Mouse (Mus musculus) embryonic facial prominence, embryonic 11.5 days (tissue): Measurements from ENCODE around the gene Sdc1. TPM values are rescaled to one million over a fixed set of nuclear protein-coding genes. Genes with fewer than 3 reads are reported as not detected.

Source experiments
- ATAC-seq: fragments of 200-750 bp; cut with Nextera tagmentation; replicated peaks from 2 replicates; pipeline ENCODE4 v1.8.0; 2017; ENCODE audit warnings: low read depth; ENCODE audit not compliant: insufficient number of reproducible peaks, low FRiP score, low TSS enrichment
- DNase-seq: peaks from one replicate; pipeline ENCODE4 v3.0.0-alpha.2; 2015; ENCODE audit warnings: low spot score
- H3K27ac ChIP-seq: fragments of 300-500 bp; sonication (generic); replicated peaks from 2 replicates; pipeline ENCODE4 v1.5.1; 2014; ENCODE audit warnings: mild to moderate bottlenecking, low read depth, low read length, control low read depth
- H3K27me3 ChIP-seq: fragments of 300-500 bp; sonication (generic); 2 replicates; pipeline ENCODE4 v1.6.1; 2014; ENCODE audit warnings: mild to moderate bottlenecking, low read length, moderate library complexity, mixed read lengths; ENCODE audit not compliant: control insufficient read depth, insufficient read depth
- H3K36me3 ChIP-seq: fragments of 300-500 bp; sonication (generic); replicated peaks from 2 replicates; pipeline ENCODE4 v1.6.1; 2014; ENCODE audit warnings: low read depth, mild to moderate bottlenecking, low read length, moderate library complexity, mixed read lengths; ENCODE audit not compliant: control insufficient read depth, insufficient read depth
- H3K4me1 ChIP-seq: fragments of 300-500 bp; sonication (generic); 2 replicates; pipeline ENCODE4 v1.6.1; 2014; ENCODE audit warnings: low read length, mixed read lengths; ENCODE audit not compliant: control insufficient read depth, insufficient read depth
- H3K4me2 ChIP-seq: fragments of 300-500 bp; sonication (generic); 2 replicates; pipeline ENCODE4 v1.6.1; 2014; ENCODE audit warnings: low read depth, mild to moderate bottlenecking, control low read depth, low read length, moderate library complexity
- H3K4me3 ChIP-seq: fragments of 300-500 bp; sonication (generic); 2 replicates; pipeline ENCODE4 v1.5.1; 2014; ENCODE audit warnings: low read depth, low read length, control low read depth
- H3K9ac ChIP-seq: fragments of 300-500 bp; sonication (generic); replicated peaks from 2 replicates; pipeline ENCODE4 v1.6.1; 2014; ENCODE audit warnings: mild to moderate bottlenecking, control low read depth, low read length
- H3K9me3 ChIP-seq: fragments of 300-500 bp; sonication (generic); replicated peaks from 2 replicates; pipeline ENCODE4 v1.6.1; 2016; ENCODE audit warnings: mild to moderate bottlenecking, low read length, inconsistent platforms, mixed read lengths; ENCODE audit not compliant: control insufficient read depth
- WGBS: fragments of 180-500 bp; shearing (Covaris S2); extraction: QIAGEN DNeasy Blood & Tissue Kit; methylation state at CpG from one replicate; pipeline ENCODE4 v1.1.7; 2014; 5-methylcytosine and 5-hydroxymethylcytosine counted together
- polyA plus RNA-seq: library from polyadenylated mRNA; unstranded; fragments of >200 nt; fragmentation: Nextera tagmentation; extraction: Ambion mirVana; gene quantifications from 2 replicates; pipeline ENCODE4 v1.2.1, GENCODE M21; 2014

The Sdc1 gene
- polyA plus RNA-seq, 1 experiment from 2014 or later: 128 TPM

GRCm38 (mm10) chr12:8803421-8804076 is 32.4 kb downstream of the Sdc1 start:
- H3K4me2 ChIP-seq: no peak overlapping the region
- H3K4me1 ChIP-seq: peaks cover 3% of the 10 kb centered on the region; the same call in 1 of the 2 replicates
- 19% methylated on average over 10 of the region's 10 CpGs for WGBS
- DNase-seq: peak; percentile 79
- no peaks in the 10 kb centered on the region for H3K27me3 ChIP-seq
- H3K36me3 ChIP-seq: no peaks in the 10 kb centered on the region
- H3K9ac ChIP-seq: no peak overlapping the region
- no peak overlapping the region for H3K4me3 ChIP-seq
- peak; percentile 41; the same call in 1 of the 2 replicates for ATAC-seq
- H3K9me3 ChIP-seq: no peaks in the 10 kb centered on the region
- H3K27ac ChIP-seq: no peak overlapping the region

- 81% methylated on average over 3 of the region's 3 CpGs for WGBS
- no peak overlapping the region for H3K4me3 ChIP-seq
- peaks cover 3% of the 10 kb centered on the region; the same call in 1 of the 2 replicates for H3K4me1 ChIP-seq
- no peak for ATAC-seq
- H3K27me3 ChIP-seq: no peaks in the 10 kb centered on the region
- H3K9me3 ChIP-seq: no peaks in the 10 kb centered on the region
- H3K9ac ChIP-seq: no peak overlapping the region
- DNase-seq: no peak
- H3K36me3 ChIP-seq: no peaks in the 10 kb centered on the region
- no peak overlapping the region for H3K4me2 ChIP-seq
- no peak overlapping the region for H3K27ac ChIP-seq
Measured at GRCm38 (mm10) chr12:8804077-8804456, 32.9 kb downstream of the Sdc1 start.

GRCm38 (mm10) chr12:8804934-8805722 is 34.0 kb downstream of the Sdc1 start:
- Histone ChIP-seq H3K36me3 (no peaks in the 10 kb centered on the region), H3K27ac (no peak overlapping the region), H3K4me2 (no peak overlapping the region), H3K4me1 (peaks cover 3% of the 10 kb centered on the region; the same call in 1 of the 2 replicates), H3K9me3 (no peaks in the 10 kb centered on the region), H3K4me3 (no peak overlapping the region), H3K27me3 (no peaks in the 10 kb centered on the region), H3K9ac (no peak overlapping the region)
- no peak for ATAC-seq
- WGBS: 76% methylated on average over 7 of the region's 7 CpGs
- DNase-seq: no peak

GRCm38 (mm10) chr12:8809086-8809485 is 38.0 kb downstream of the Sdc1 start:
- WGBS: 80% methylated on average over 2 of the region's 2 CpGs
- Histone ChIP-seq H3K4me1 (no peaks in the 10 kb centered on the region), H3K27me3 (no peaks in the 10 kb centered on the region), H3K9ac (no peak overlapping the region), H3K4me2 (no peak overlapping the region), H3K4me3 (no peak overlapping the region), H3K36me3 (no peaks in the 10 kb centered on the region), H3K27ac (no peak overlapping the region), H3K9me3 (no peaks in the 10 kb centered on the region)
- DNase-seq (no peak), ATAC-seq (no peak)

GRCm38 (mm10) chr12:8809626-8810025 is 38.5 kb downstream of the Sdc1 start:
- DNase-seq: no peak
- H3K9me3 ChIP-seq: no peaks in the 10 kb centered on the region
- no peak overlapping the region for H3K4me2 ChIP-seq
- no peak for ATAC-seq
- H3K27ac ChIP-seq: no peak overlapping the region
- no peaks in the 10 kb centered on the region for H3K27me3 ChIP-seq
- no peaks in the 10 kb centered on the region for H3K4me1 ChIP-seq
- H3K4me3 ChIP-seq: no peak overlapping the region
- H3K9ac ChIP-seq: no peak overlapping the region
- H3K36me3 ChIP-seq: no peaks in the 10 kb centered on the region
- 91% methylated on average over 6 of the region's 6 CpGs for WGBS

GRCm38 (mm10) chr12:8810966-8811365 is 39.8 kb downstream of the Sdc1 start:
- WGBS: 65% methylated on average over 2 of the region's 2 CpGs
- Histone ChIP-seq H3K27me3 (no peaks in the 10 kb centered on the region), H3K4me3 (no peak overlapping the region), H3K4me2 (no peak overlapping the region), H3K9ac (no peak overlapping the region), H3K36me3 (no peaks in the 10 kb centered on the region), H3K9me3 (no peaks in the 10 kb centered on the region), H3K27ac (no peak overlapping the region), H3K4me1 (no peaks in the 10 kb centered on the region)
- DNase-seq: no peak
- ATAC-seq: no peak

GRCm38 (mm10) chr12:8811441-8811871 is 40.3 kb downstream of the Sdc1 start:
- Histone ChIP-seq H3K9me3 (no peaks in the 10 kb centered on the region), H3K4me1 (no peaks in the 10 kb centered on the region), H3K27ac (no peak overlapping the region), H3K4me2 (no peak overlapping the region), H3K36me3 (no peaks in the 10 kb centered on the region), H3K27me3 (no peaks in the 10 kb centered on the region), H3K9ac (no peak overlapping the region), H3K4me3 (no peak overlapping the region)
- DNase-seq (no peak), ATAC-seq (no peak)
- 76% methylated on average over 6 of the region's 6 CpGs for WGBS

GRCm38 (mm10) chr12:8811894-8812560 is 40.9 kb downstream of the Sdc1 start:
- H3K9me3 ChIP-seq: no peaks in the 10 kb centered on the region
- H3K9ac ChIP-seq: no peak overlapping the region
- no peaks in the 10 kb centered on the region for H3K27me3 ChIP-seq
- H3K4me2 ChIP-seq: no peak overlapping the region
- H3K4me3 ChIP-seq: no peak overlapping the region
- ATAC-seq: no peak; the same call in 1 of the 2 replicates
- no peak for DNase-seq
- no peaks in the 10 kb centered on the region for H3K36me3 ChIP-seq
- 81% methylated on average over 5 of the region's 5 CpGs for WGBS
- no peak overlapping the region for H3K27ac ChIP-seq
- no peaks in the 10 kb centered on the region for H3K4me1 ChIP-seq
